Mouse (Mus musculus) MEL (cell line): ENCODE results near the gene Afg1l. TPM values are rescaled to one million over a fixed set of nuclear protein-coding genes. Genes with fewer than 3 reads are reported as not detected.
A peak's percentile ranks its signal among the peaks of the same experiment; 100 is the strongest.

ENCODE experiments used
- DNase-seq: peaks from one replicate; pipeline ENCODE4 v3.0.0; 2011; ENCODE audit warnings: low read depth, low spot score
- H3K27ac ChIP-seq: 2 replicates; pipeline ENCODE4 v1.5.1; 2012; ENCODE audit warnings: low read depth, mild to moderate bottlenecking, control low read depth, low read length, moderate library complexity; ENCODE audit not compliant: control insufficient read depth
- H3K27me3 ChIP-seq, 2 experiments: fragments of 150-350 bp in 1 of 2; sonication (generic) in 1 of 2; 2 replicates each; pipeline ENCODE4 v1.6.1; 2012; ENCODE audit warnings: low read length in 2 of 2, mild to moderate bottlenecking in 2 of 2, improper control_type of control experiment in 1 of 2, moderate library complexity in 1 of 2; ENCODE audit not compliant: insufficient read depth in 2 of 2, control insufficient read depth in 1 of 2
- H3K36me3 ChIP-seq, 2 experiments: 2 replicates each; pipeline ENCODE4 v1.6.1; 2012 to 2014; ENCODE audit warnings: low read length in 2 of 2, improper control_type of control experiment in 1 of 2, inconsistent platforms in 1 of 2, mild to moderate bottlenecking in 1 of 2; ENCODE audit not compliant: insufficient read depth in 2 of 2, control insufficient read depth in 1 of 2
- H3K4me1 ChIP-seq, 2 experiments: fragments of 150-350 bp in 1 of 2; sonication (generic) in 1 of 2; 2 replicates each; pipeline ENCODE4 v1.6.1; 2012; ENCODE audit warnings: low read length in 2 of 2, improper control_type of control experiment in 1 of 2, mild to moderate bottlenecking in 1 of 2; ENCODE audit not compliant: insufficient read depth in 2 of 2, control insufficient read depth in 1 of 2
- H3K4me3 ChIP-seq, 2 experiments: fragments of 150-350 bp in 1 of 2; sonication (generic) in 1 of 2; 2 replicates each; pipeline ENCODE4 v1.5.1; 2012; ENCODE audit warnings: low read depth in 2 of 2, low read length in 2 of 2, mild to moderate bottlenecking in 2 of 2, moderate library complexity in 2 of 2, control low read depth in 1 of 2, improper control_type of control experiment in 1 of 2; ENCODE audit not compliant: control insufficient read depth in 1 of 2, insufficient read depth in 1 of 2
- H3K79me2 ChIP-seq: 2 replicates; pipeline ENCODE4 v1.6.1; 2012; ENCODE audit warnings: mild to moderate bottlenecking, low read length, moderate library complexity; ENCODE audit not compliant: control insufficient read depth, poor library complexity, insufficient read depth
- H3K9ac ChIP-seq: 2 replicates; pipeline ENCODE4 v1.6.1; 2012; ENCODE audit warnings: low read depth, mild to moderate bottlenecking, control low read depth, low read length, moderate library complexity; ENCODE audit not compliant: control insufficient read depth, poor library complexity, severe bottlenecking
- H3K9me3 ChIP-seq: fragments of 150-350 bp; sonication (generic); replicated peaks from 2 replicates; pipeline ENCODE4 v1.6.1; 2012; ENCODE audit warnings: mild to moderate bottlenecking, low read length, improper control_type of control experiment, moderate library complexity; ENCODE audit not compliant: insufficient read depth
- CHD1 ChIP-seq: IDR thresholded peaks from 2 replicates; pipeline ENCODE4 v1.6.1; 2012; ENCODE audit warnings: low read depth, mild to moderate bottlenecking, inconsistent platforms, low read length, improper control_type of control experiment
- CHD2 ChIP-seq: IDR thresholded peaks from 2 replicates; pipeline ENCODE4 v1.6.1; 2011; ENCODE audit warnings: low read length, improper control_type of control experiment
- E2F4 ChIP-seq: IDR thresholded peaks from 2 replicates; pipeline ENCODE4 v1.6.1; 2011; ENCODE audit warnings: low read depth, low read length, improper control_type of control experiment, borderline replicate concordance
- EP300 ChIP-seq, 2 experiments: IDR thresholded peaks; 2 replicates each; pipeline ENCODE4 v1.6.1; 2011; ENCODE audit warnings: improper control_type of control experiment in 2 of 2, low read length in 2 of 2, low read depth in 1 of 2, mild to moderate bottlenecking in 1 of 2
- ETS1 ChIP-seq: IDR thresholded peaks from 2 replicates; pipeline ENCODE4 v1.6.1; 2012; ENCODE audit warnings: low read depth, mild to moderate bottlenecking, inconsistent platforms, low read length, improper control_type of control experiment, moderate library complexity
- JUND ChIP-seq: IDR thresholded peaks from 2 replicates; pipeline ENCODE4 v1.6.1; 2011; ENCODE audit warnings: low read depth, mild to moderate bottlenecking, improper control_type of control experiment, low read length
- KAT2A ChIP-seq: conservative IDR thresholded peaks from 2 replicates; pipeline ENCODE4 v1.6.1; 2012; ENCODE audit warnings: low read depth, low read length, improper control_type of control experiment, inconsistent platforms
- MAX ChIP-seq: IDR thresholded peaks from 2 replicates; pipeline ENCODE4 v1.6.1; 2011; ENCODE audit warnings: low read length, improper control_type of control experiment
- MEF2A ChIP-seq: IDR thresholded peaks from 2 replicates; pipeline ENCODE4 v1.6.1; 2014; ENCODE audit warnings: low read depth, mild to moderate bottlenecking, inconsistent platforms, low read length, improper control_type of control experiment; ENCODE audit not compliant: poor library complexity, insufficient replicate concordance, severe bottlenecking; ENCODE audit errors: extremely low read depth
- MXI1 ChIP-seq: IDR thresholded peaks from 2 replicates; pipeline ENCODE4 v1.6.1; 2011; ENCODE audit warnings: mild to moderate bottlenecking, low read depth, low read length, improper control_type of control experiment
- NELFE ChIP-seq: IDR thresholded peaks from 2 replicates; pipeline ENCODE4 v1.6.1; 2011; ENCODE audit warnings: low read depth, low read length, improper control_type of control experiment
- NRF1 ChIP-seq: IDR thresholded peaks from 2 replicates; pipeline ENCODE4 v1.6.1; 2014; ENCODE audit warnings: low read depth, mild to moderate bottlenecking, inconsistent platforms, low read length, improper control_type of control experiment, moderate library complexity; ENCODE audit not compliant: poor library complexity, insufficient read depth, severe bottlenecking
- POLR2A ChIP-seq, 2 experiments: IDR thresholded peaks; 2 replicates each; pipeline ENCODE4 v1.6.1; 2011 to 2012; ENCODE audit warnings: low read length in 2 of 2, mild to moderate bottlenecking in 2 of 2, control low read depth in 1 of 2, improper control_type of control experiment in 1 of 2, low read depth in 1 of 2, moderate library complexity in 1 of 2; ENCODE audit not compliant: control insufficient read depth in 1 of 2, insufficient read depth in 1 of 2, poor library complexity in 1 of 2
- POLR2AphosphoS2 ChIP-seq: IDR thresholded peaks from 2 replicates; pipeline ENCODE4 v1.6.1; 2011; ENCODE audit warnings: low read length, improper control_type of control experiment
- POLR2AphosphoS5 ChIP-seq: IDR thresholded peaks from 2 replicates; pipeline ENCODE4 v1.6.1; 2012; ENCODE audit warnings: low read depth, borderline replicate concordance, mild to moderate bottlenecking, inconsistent platforms, low read length, moderate library complexity, mixed read lengths
- RCOR1 ChIP-seq: IDR thresholded peaks from 2 replicates; pipeline ENCODE4 v1.6.1; 2012; ENCODE audit warnings: low read depth, mild to moderate bottlenecking, inconsistent platforms, low read length, improper control_type of control experiment
- SIN3A ChIP-seq: IDR thresholded peaks from 2 replicates; pipeline ENCODE4 v1.6.1; 2012; ENCODE audit warnings: low read length, improper control_type of control experiment, inconsistent platforms
- UBTF ChIP-seq: IDR thresholded peaks from 2 replicates; pipeline ENCODE4 v1.6.1; 2012; ENCODE audit warnings: low read depth, mild to moderate bottlenecking, inconsistent platforms, low read length, improper control_type of control experiment, moderate library complexity, borderline replicate concordance; ENCODE audit not compliant: insufficient read depth
- ZC3H11A ChIP-seq: IDR thresholded peaks from 2 replicates; pipeline ENCODE4 v1.6.1; 2012; ENCODE audit warnings: low read depth, mild to moderate bottlenecking, inconsistent platforms, low read length, improper control_type of control experiment
- ZKSCAN1 ChIP-seq: IDR thresholded peaks from 2 replicates; pipeline ENCODE4 v1.6.1; 2012; ENCODE audit warnings: low read depth, mild to moderate bottlenecking, inconsistent platforms, low read length, improper control_type of control experiment, moderate library complexity
- ZMIZ1 ChIP-seq: IDR thresholded peaks from 2 replicates; pipeline ENCODE4 v1.6.1; 2012; ENCODE audit warnings: low read depth, mild to moderate bottlenecking, inconsistent platforms, low read length, improper control_type of control experiment, moderate library complexity
- polyA plus RNA-seq, 2 experiments: library from polyadenylated mRNA; stranded (reverse) in 1 of 2; unstranded in 1 of 2; fragments of >175 nt in 1 of 2; fragments of >200 nt in 1 of 2; gene quantifications; 2 replicates each; pipeline versions ENCODE4 v1.2.1 to v1.2.4; 2012; ENCODE audit warnings: low replicate concordance in 2 of 2, low read depth in 1 of 2; ENCODE audit not compliant: insufficient read length in 2 of 2, insufficient read depth in 1 of 2, missing spikeins in 1 of 2
- total RNA-seq: library from RNA; depleted of rRNA; stranded (reverse); fragments of 300-350 nt; gene quantifications from 2 replicates; pipeline ENCODE4 v1.2.3, GENCODE M21; 2012

The Afg1l gene
- total and polyA plus RNA-seq, 3 experiments, result 3.4 to 3.7 TPM; not detected in 1

DNA sequence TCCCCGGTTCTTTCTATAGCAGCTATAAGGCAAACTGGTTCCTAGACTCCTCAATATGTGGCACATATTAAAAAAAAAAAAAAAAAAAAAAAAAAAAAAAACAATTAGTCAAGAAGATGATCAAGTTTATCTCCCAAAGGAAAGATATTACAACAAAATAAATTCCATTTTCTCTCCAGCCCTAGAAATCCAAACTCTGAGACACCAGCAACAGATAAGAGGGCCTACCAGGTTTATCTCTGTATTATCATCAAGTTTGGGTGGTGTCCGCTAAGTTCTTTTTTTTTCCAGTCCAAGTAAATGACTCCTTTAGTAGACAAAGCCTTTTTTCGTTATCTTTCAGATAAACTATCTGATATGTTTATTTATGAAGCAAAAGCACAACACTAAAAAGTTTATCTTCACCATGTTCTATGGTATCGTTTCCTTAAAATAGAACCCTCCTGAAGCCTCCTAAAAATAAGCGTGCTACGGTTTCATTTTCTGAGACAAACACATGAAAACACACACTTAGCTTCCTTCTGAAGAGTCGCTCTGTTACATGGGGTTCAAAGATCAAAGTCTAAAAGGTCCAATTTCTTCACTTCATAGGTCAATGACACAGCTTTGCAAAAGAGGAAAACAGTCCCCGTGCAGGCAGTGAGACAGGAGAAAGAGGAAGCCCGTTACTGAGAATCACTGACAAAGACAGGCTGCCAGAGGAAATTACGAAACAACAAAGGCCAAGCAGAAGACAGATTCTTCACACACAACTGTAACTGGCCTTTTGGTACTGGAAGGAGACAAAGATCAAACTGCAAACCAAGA is 207.9 kb downstream of the Afg1l start (continued):
- TF ChIP-seq ZMIZ1, result no peak
- TF ChIP-seq NRF1, result no peak
- TF ChIP-seq UBTF, result no peak
- no peak for TF ChIP-seq MEF2A
- peak; percentile 85 for TF ChIP-seq RCOR1
- no peak; the same call in 1 of the 2 replicates for TF ChIP-seq CHD1
- TF ChIP-seq ZC3H11A, result no peak
- no peak for TF ChIP-seq ZKSCAN1
- TF ChIP-seq POLR2AphosphoS5, result no peak
- no peak; the same call in 1 of the 2 replicates for TF ChIP-seq NELFE
- peak; percentile 67 for TF ChIP-seq MXI1
- TF ChIP-seq E2F4, result no peak
- TF ChIP-seq POLR2A (IDR thresholded peaks at IDR 0.05; ENCODE audit: control insufficient read depth in 1 of 2, insufficient read depth in 1 of 2, low read depth in 1 of 2, low read length in 2 of 2, poor library complexity in 1 of 2), result no peak
- peak; percentile 83 for TF ChIP-seq SIN3A
- TF ChIP-seq EP300 (IDR thresholded peaks at IDR 0.05; ENCODE audit: low read depth in 1 of 2, low read length in 2 of 2), result peak; percentile 47 to 57
- TF ChIP-seq POLR2AphosphoS2, result no peak
- no peak for TF ChIP-seq JUND
- TF ChIP-seq KAT2A, result no peak
- TF ChIP-seq CHD2, result no peak

DNA sequence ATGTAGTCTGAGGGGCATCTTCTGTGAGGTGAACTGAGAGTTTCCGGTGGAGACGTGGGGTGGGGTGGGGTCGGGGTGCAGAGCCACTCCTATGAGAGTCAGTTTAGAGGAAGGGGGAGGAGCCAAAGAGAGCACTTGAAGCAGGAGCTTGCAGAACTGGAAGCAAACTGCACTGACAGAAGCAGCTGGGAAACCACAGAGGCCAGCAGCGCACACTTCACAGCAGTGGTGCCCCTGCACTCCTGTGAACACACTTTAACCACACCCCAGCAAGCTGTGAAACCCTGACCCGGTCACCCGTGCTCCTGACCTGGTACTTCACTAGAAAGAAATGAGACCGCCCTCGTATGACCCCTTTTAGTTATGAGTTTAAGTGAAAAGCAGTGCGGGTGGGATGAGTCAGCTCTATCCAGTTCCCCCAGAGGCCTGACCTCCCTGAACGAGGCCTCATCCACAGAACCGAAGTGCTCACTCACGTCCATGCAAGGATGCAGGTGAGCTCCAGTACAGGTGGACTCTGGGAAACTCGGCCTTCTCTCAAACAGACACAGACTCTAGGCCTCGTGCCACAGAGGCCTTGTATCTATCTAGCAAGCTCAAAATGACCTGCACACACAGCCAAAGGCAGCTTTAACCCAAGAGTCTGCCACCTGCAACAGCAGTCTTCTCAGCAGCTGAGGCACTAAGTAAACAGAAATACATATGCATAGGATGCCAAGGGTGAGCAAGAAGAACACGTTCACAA is 208.9 kb downstream of the Afg1l start:
- H3K79me2 ChIP-seq, result peaks cover 37% of the 10 kb centered on the region
- no peak overlapping the region for H3K4me3 ChIP-seq
- peaks cover 34 to 61% of the 10 kb centered on the region in 2 experiments for H3K4me1 ChIP-seq
- peak overlapping the region; percentile 41 for H3K27ac ChIP-seq
- TF ChIP-seq SIN3A (0 out of 2 replicates have a peak, but pooled peaks have one; percentile 26), MAX (no peak), CHD1 (0 out of 2 replicates have a peak, but pooled peaks have one; percentile 19), ETS1 (peak; percentile 67; the same call in 1 of the 2 replicates)
- TF ChIP-seq, all 39 proteins: peak for 3
- DNase-seq, result peak; percentile 62
- H3K9ac ChIP-seq, result no peak overlapping the region
- H3K27me3 ChIP-seq, result no peaks in the 10 kb centered on the region
- H3K36me3 ChIP-seq, result peaks cover 10 to 66% of the 10 kb centered on the region in 2 experiments
- no peaks in the 10 kb centered on the region for H3K9me3 ChIP-seq
